Mouse (Mus musculus): ENCODE measurements around the gene Zfyve27. TPM values are rescaled to one million over a fixed set of nuclear protein-coding genes. Genes with fewer than 3 reads are reported as not detected.

Zfyve27 gene
- polyA plus RNA-seq, 1 experiment from 2014 or later: 22.4 TPM

GRCm38 (mm10) chr19:42158246-42159017 lies 5.3 kb upstream of the Zfyve27 start:
- Histone ChIP-seq H3K9ac (ENCODE audit: low read length) (no peak overlapping the region), H3K4me1 (replicated peaks; ENCODE audit: control insufficient read depth, insufficient read depth, low read length) (no peaks in the 10 kb centered on the region), H3K27me3 (ENCODE audit: control insufficient read depth, insufficient read depth, low read length) (no peaks in the 10 kb centered on the region), H3K9me3 (ENCODE audit: control insufficient read depth, low read length) (no peaks in the 10 kb centered on the region), H3K4me2 (ENCODE audit: low read depth, low read length, severe bottlenecking) (no peak overlapping the region), H3K4me3 (ENCODE audit: low read depth, low read length) (no peak overlapping the region), H3K36me3 (ENCODE audit: control insufficient read depth, insufficient read depth, low read length) (no peaks in the 10 kb centered on the region), H3K27ac (ENCODE audit: low read depth, low read length) (no peak overlapping the region)
- 69% methylated on average over 13 of the region's 13 CpGs for WGBS
- DNase-seq (ENCODE audit: low spot score) (no peak), ATAC-seq (replicated peaks; ENCODE audit: low FRiP score) (no peak)

DNA sequence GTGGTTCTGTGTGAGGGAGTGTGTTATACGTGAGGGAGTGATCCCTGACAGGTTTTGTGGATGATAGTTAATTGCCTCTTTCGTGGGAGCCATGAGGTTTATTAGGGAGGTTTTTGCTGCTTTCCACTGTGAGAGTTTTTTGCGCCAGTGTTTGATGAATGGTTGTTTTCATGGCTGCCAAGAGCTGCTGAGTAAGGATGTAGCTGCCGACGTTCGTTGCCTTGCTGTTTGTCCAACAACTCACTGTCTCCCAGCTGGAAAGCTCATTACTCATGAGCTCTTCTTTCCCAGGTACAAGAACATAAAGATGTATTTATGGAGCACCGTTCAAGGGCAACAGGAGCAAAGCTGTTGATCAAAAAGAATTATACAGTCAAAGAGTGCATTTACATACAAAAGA lies 437 bp downstream of the Zfyve27 start:
- H3K4me1 ChIP-seq (replicated peaks; ENCODE audit: control insufficient read depth, insufficient read depth, low read length): no peaks in the 10 kb centered on the region
- H3K27ac ChIP-seq (ENCODE audit: low read depth, low read length): no peak overlapping the region
- no peak overlapping the region for H3K4me3 ChIP-seq (ENCODE audit: low read depth, low read length)
- no peaks in the 10 kb centered on the region for H3K9me3 ChIP-seq (ENCODE audit: control insufficient read depth, low read length)
- no peak overlapping the region for H3K4me2 ChIP-seq (ENCODE audit: low read depth, low read length, severe bottlenecking)
- DNase-seq (ENCODE audit: low spot score) (no peak), ATAC-seq (replicated peaks; ENCODE audit: low FRiP score) (no peak)
- peaks cover 2% of the 10 kb centered on the region; the same call in 1 of the 2 replicates for H3K27me3 ChIP-seq (ENCODE audit: control insufficient read depth, insufficient read depth, low read length)
- H3K36me3 ChIP-seq (ENCODE audit: control insufficient read depth, insufficient read depth, low read length): no peaks in the 10 kb centered on the region
- no peak overlapping the region for H3K9ac ChIP-seq (ENCODE audit: low read length)
- WGBS: 72% methylated on average over 7 of the region's 7 CpGs

DNA sequence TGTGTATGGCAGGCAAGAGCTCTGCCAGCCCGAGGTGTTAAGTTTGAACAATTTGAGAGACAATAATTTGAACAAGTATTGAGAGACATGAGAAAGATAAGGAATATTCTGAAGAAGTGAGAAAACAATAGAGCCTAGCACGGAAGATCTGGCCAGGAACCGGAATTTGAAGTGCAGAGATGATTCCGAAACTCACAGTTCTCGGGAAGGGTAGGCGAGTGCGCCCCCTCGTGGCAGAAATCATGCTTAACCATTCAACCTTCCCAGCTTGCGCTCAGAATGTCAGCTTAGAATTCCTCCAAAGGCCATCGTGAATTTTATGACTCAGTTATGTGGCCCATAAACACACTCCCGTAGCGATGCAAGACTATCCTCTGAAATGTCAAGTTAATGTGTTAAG lies 2.4 kb downstream of the Zfyve27 start:
- Histone ChIP-seq H3K4me2 (ENCODE audit: low read depth, low read length, severe bottlenecking) (no peak overlapping the region), H3K27ac (ENCODE audit: low read depth, low read length) (no peak overlapping the region), H3K4me1 (replicated peaks; ENCODE audit: control insufficient read depth, insufficient read depth, low read length) (no peaks in the 10 kb centered on the region), H3K9ac (ENCODE audit: low read length) (no peak overlapping the region), H3K9me3 (ENCODE audit: control insufficient read depth, low read length) (no peaks in the 10 kb centered on the region), H3K4me3 (ENCODE audit: low read depth, low read length) (no peak overlapping the region), H3K27me3 (ENCODE audit: control insufficient read depth, insufficient read depth, low read length) (peaks cover 2% of the 10 kb centered on the region; the same call in 1 of the 2 replicates), H3K36me3 (ENCODE audit: control insufficient read depth, insufficient read depth, low read length) (no peaks in the 10 kb centered on the region)
- DNase-seq (ENCODE audit: low spot score) (peak; percentile 91), ATAC-seq (replicated peaks; ENCODE audit: low FRiP score) (no peak)
- WGBS: 4% methylated on average over 12 of the region's 12 CpGs

DNA sequence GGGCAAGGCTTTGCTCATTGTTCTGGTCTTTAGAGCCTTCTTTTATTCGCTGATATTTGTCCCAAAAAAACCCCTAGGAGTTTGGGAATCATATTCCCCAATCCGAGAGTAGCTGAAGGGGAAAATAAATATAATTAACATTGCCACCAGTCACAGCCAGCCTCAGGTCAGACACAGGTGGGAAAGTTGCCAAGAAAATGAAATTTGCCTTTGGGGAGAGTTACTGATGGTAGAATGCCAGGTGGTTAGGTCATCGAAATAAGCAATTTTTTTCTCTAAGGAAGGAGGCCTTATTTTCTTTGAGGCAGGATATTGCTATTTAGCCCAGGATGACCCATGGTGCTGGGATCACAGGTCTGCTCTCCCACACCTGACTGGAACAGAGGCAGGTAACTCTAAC lies 3.0 kb downstream of the Zfyve27 start:
- Histone ChIP-seq H3K36me3 (ENCODE audit: control insufficient read depth, insufficient read depth, low read length) (no peaks in the 10 kb centered on the region), H3K4me3 (ENCODE audit: low read depth, low read length) (no peak overlapping the region), H3K27me3 (ENCODE audit: control insufficient read depth, insufficient read depth, low read length) (peaks cover 2% of the 10 kb centered on the region; the same call in 1 of the 2 replicates), H3K4me2 (ENCODE audit: low read depth, low read length, severe bottlenecking) (no peak overlapping the region), H3K4me1 (replicated peaks; ENCODE audit: control insufficient read depth, insufficient read depth, low read length) (peaks cover 5% of the 10 kb centered on the region; the same call in 1 of the 2 replicates), H3K9me3 (ENCODE audit: control insufficient read depth, low read length) (no peaks in the 10 kb centered on the region), H3K9ac (ENCODE audit: low read length) (no peak overlapping the region), H3K27ac (ENCODE audit: low read depth, low read length) (no peak overlapping the region)
- WGBS: 60% methylated on average over 3 of the region's 3 CpGs
- DNase-seq (ENCODE audit: low spot score) (no peak), ATAC-seq (replicated peaks; ENCODE audit: low FRiP score) (no peak)

DNA sequence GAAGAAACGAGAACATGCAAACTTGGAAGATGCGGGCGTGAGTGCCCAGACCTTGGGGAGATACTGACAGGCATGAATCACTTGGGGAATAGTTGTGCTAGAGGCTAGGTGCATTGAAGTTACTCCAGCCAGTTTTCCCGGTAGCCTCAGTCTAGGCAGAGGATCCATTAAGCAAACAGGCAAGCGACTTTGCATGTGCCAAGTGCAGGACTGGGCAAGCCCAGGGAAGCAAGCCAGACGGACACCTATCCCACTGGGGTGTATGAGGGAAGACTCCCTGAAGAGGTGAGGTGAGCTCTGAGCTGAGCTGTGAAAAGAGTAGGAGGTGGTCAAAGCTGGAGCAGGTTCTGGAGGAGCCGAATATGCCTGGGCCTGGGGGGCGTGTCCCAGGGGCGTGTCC lies 3.7 kb downstream of the Zfyve27 start:
- Histone ChIP-seq H3K27ac (ENCODE audit: low read depth, low read length) (no peak overlapping the region), H3K4me3 (ENCODE audit: low read depth, low read length) (no peak overlapping the region), H3K9me3 (ENCODE audit: control insufficient read depth, low read length) (no peaks in the 10 kb centered on the region)

DNA sequence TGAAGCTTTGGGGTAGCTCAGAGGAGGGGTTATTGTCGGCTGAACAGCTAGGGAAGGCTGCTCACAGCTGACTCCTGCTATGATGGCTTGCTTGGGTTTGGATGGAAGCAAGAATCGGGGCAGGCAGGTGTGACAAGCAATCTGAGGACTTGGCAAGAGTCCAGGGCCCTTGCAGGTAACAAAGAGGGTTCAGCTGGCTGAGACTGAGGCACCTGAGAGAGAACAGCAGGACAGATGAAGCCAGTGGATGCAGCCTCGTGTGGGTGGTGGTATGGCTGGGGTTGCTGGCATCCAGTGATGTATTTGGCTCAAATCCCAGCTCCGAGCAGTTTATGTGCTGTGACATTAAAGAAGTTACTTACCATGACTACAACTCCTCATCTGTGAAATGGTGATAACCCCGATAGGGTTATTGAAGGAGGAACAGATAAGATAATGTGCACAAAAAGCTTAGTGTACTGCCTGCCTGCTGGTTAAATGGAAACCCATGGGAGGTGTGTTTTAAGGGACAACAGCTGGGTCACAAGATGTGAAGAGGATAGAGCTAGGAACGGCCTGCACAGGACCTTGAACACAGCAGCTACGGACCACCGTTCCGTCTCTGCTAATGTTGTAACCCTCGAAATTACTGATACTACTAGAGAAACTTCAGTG lies 5.7 kb downstream of the Zfyve27 start:
- no peak overlapping the region for H3K27ac ChIP-seq (ENCODE audit: low read depth, low read length)
- H3K4me2 ChIP-seq (ENCODE audit: low read depth, low read length, severe bottlenecking): no peak overlapping the region
- 80% methylated on average over 10 of the region's 10 CpGs for WGBS
- ATAC-seq (replicated peaks; ENCODE audit: low FRiP score) (no peak), DNase-seq (ENCODE audit: low spot score) (no peak)
- H3K4me3 ChIP-seq (ENCODE audit: low read depth, low read length): no peak overlapping the region
- peaks cover 5% of the 10 kb centered on the region; the same call in 1 of the 2 replicates for H3K4me1 ChIP-seq (replicated peaks; ENCODE audit: control insufficient read depth, insufficient read depth, low read length)
- H3K9me3 ChIP-seq (ENCODE audit: control insufficient read depth, low read length): no peaks in the 10 kb centered on the region
- H3K36me3 ChIP-seq (ENCODE audit: control insufficient read depth, insufficient read depth, low read length): no peaks in the 10 kb centered on the region
- H3K9ac ChIP-seq (ENCODE audit: low read length): no peak overlapping the region
- peaks cover 2% of the 10 kb centered on the region; the same call in 1 of the 2 replicates for H3K27me3 ChIP-seq (ENCODE audit: control insufficient read depth, insufficient read depth, low read length)

More for the DNA sequence above, 3.7 kb downstream of the Zfyve27 start:
- H3K4me2 ChIP-seq (ENCODE audit: low read depth, low read length, severe bottlenecking): no peak overlapping the region
- WGBS: 67% methylated on average over 9 of the region's 9 CpGs
- ATAC-seq (replicated peaks; ENCODE audit: low FRiP score) (no peak), DNase-seq (ENCODE audit: low spot score) (no peak)
- H3K4me1 ChIP-seq (replicated peaks; ENCODE audit: control insufficient read depth, insufficient read depth, low read length): peaks cover 5% of the 10 kb centered on the region; the same call in 1 of the 2 replicates
- no peak overlapping the region for H3K9ac ChIP-seq (ENCODE audit: low read length)
- peaks cover 2% of the 10 kb centered on the region; the same call in 1 of the 2 replicates for H3K27me3 ChIP-seq (ENCODE audit: control insufficient read depth, insufficient read depth, low read length)
- H3K36me3 ChIP-seq (ENCODE audit: control insufficient read depth, insufficient read depth, low read length): no peaks in the 10 kb centered on the region

DNA sequence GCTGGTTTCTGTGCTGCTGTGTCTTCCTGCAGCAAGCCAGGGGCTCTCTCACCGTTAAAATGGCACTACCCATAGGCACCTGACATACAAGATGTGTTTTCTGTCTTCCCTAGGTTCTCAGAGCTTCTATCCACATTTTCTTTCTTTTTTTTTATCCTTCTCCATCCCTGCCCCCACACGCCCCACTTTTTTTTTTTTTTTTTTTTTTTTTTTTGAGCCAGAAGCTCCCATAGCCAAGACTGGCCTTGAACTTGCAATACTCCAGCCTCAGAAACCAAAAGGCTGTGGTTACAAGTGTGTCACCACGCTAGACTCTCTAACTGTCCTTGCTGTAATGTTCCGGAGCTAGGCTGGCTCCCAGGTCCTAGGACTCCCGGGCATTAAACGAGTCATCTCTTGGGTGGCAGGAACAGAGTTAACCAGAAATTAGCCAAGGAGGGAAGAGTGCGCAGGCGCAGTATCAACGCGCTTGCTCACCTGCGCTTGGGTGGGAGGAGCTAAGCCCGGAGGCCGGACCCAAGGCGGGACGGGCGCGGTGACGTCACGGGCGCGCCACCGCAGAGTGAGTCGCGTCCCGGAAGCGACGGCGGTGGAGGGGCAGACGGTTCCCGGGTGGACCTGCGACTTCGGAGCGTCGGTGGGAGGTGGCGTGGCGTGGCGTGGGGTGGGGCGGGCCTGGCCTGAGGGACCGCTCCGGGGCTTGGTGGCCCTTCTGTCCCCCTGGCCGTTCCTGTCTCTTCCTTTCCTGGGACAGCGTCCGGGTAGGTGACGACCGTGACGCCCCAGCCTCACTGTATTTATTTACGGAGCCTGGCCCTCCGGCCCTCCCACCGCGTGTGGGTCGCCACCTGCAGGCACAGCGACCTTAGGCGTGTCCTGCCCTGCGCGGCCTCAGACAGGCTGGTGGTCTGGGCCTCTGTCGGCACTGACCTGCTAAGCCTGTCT lies 6.5 kb downstream of the Zfyve27 start:
- Histone ChIP-seq H3K36me3 (ENCODE audit: control insufficient read depth, insufficient read depth, low read length) (no peaks in the 10 kb centered on the region), H3K4me2 (ENCODE audit: low read depth, low read length, severe bottlenecking) (peak overlapping the region; percentile 81), H3K4me3 (ENCODE audit: low read depth, low read length) (peak overlapping the region; percentile 60), H3K4me1 (replicated peaks; ENCODE audit: control insufficient read depth, insufficient read depth, low read length) (peaks cover 5% of the 10 kb centered on the region; the same call in 1 of the 2 replicates), H3K27ac (ENCODE audit: low read depth, low read length) (no peak overlapping the region), H3K9me3 (ENCODE audit: control insufficient read depth, low read length) (no peaks in the 10 kb centered on the region), H3K9ac (ENCODE audit: low read length) (peak overlapping the region; percentile 57), H3K27me3 (ENCODE audit: control insufficient read depth, insufficient read depth, low read length) (no peaks in the 10 kb centered on the region; the same call in 1 of the 2 replicates)
- WGBS: 2% methylated on average over 52 of the region's 56 CpGs
- ATAC-seq (replicated peaks; ENCODE audit: low FRiP score): peak; percentile 92
- DNase-seq (ENCODE audit: low spot score): peak; percentile 96

DNA sequence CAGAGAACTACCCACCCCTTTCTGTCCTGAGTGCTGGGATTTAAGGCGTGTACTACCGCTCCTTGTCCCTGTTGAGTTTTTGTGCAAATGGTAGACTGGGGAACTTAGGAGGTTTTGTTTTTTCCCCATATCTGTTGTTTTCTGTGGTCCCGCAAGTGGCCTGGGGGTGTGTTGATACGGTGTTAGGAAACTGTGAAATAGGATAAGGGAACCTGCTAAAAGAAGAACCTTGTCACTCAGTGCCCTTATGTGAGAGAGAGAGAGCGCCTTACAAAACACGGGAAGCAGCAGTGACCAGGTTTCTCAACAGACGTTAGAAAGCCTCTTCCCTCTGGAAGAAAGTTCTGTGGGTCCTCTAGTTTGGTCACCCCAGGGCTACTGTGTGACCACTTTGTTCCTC lies 13.1 kb downstream of the Zfyve27 start:
- H3K36me3 ChIP-seq (ENCODE audit: control insufficient read depth, insufficient read depth, low read length): no peaks in the 10 kb centered on the region; the same call in 1 of the 2 replicates
- no peaks in the 10 kb centered on the region for H3K9me3 ChIP-seq (ENCODE audit: control insufficient read depth, low read length)
- WGBS: 78% methylated on average over 7 of the region's 7 CpGs
- no peak overlapping the region for H3K9ac ChIP-seq (ENCODE audit: low read length)
- H3K27ac ChIP-seq (ENCODE audit: low read depth, low read length): no peak overlapping the region
- ATAC-seq (replicated peaks; ENCODE audit: low FRiP score) (no peak), DNase-seq (ENCODE audit: low spot score) (no peak)
- H3K27me3 ChIP-seq (ENCODE audit: control insufficient read depth, insufficient read depth, low read length): no peaks in the 10 kb centered on the region
- no peaks in the 10 kb centered on the region for H3K4me1 ChIP-seq (replicated peaks; ENCODE audit: control insufficient read depth, insufficient read depth, low read length)
- H3K4me2 ChIP-seq (ENCODE audit: low read depth, low read length, severe bottlenecking): no peak overlapping the region
- no peak overlapping the region for H3K4me3 ChIP-seq (ENCODE audit: low read depth, low read length)

Data from forebrain, embryonic 11.5 days (tissue).